Mouse (Mus musculus): ENCODE data around the gene Egfl7. TPM values are rescaled to one million over a fixed set of nuclear protein-coding genes. Genes with fewer than 3 reads are reported as not detected.
A peak's percentile ranks its signal among the peaks of the same experiment; 100 is the strongest.

Egfl7 gene
- polyA plus RNA-seq (2015; fragmentation: Nextera tagmentation; extraction: Ambion mirVana) = 54.4 and 65.2 TPM in 2 replicates

DNA sequence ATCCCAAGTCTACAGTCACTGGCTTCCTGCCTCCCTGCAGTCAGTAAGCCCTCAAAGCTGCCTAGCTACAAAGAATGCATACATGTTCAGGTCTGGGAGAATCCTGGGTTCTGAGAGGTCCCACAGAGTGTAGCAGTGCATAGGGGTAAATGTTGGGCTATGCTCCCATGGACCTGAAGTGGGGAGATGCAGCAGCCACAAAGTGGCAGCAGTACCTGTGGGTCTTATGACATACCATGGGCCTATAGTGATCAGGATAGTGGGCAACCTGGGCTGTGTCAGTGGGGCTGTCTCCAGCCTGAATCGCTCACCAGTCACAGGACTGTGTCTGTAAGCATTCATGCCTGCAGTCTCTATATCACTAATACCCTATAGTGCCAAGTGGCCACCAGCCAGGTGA is at the start of gene Egfl7:
Gene Egfl7 (plus strand): TSS at position 301 of the 400 bp plus-strand sequence.
- Histone ChIP-seq H3K9me3 (ENCODE audit: control insufficient read depth) (no peaks in the 10 kb centered on the region), H3K4me2 (replicated peaks; ENCODE audit: low read depth) (no peak within 1 kb of the TSS), H3K36me3 (ENCODE audit: control insufficient read depth, insufficient read depth) (no peaks in the 10 kb centered on the region), H3K27me3 (replicated peaks; ENCODE audit: control insufficient read depth, insufficient read depth, low read length) (no peaks in the 10 kb centered on the region), H3K27ac (ENCODE audit: low read depth, low read length) (peak within 1 kb of the TSS; percentile 46), H3K9ac (ENCODE audit: low read depth, low read length) (no peak within 1 kb of the TSS), H3K4me3 (ENCODE audit: low read depth, low read length) (no peak within 1 kb of the TSS), H3K4me1 (replicated peaks; ENCODE audit: control insufficient read depth, insufficient read depth, low read length) (no peaks in the 10 kb centered on the region)
- no peak for ATAC-seq
- 95% methylated on average over 1 of the region's 1 CpGs for WGBS
- no peak for TF ChIP-seq CTCF (IDR thresholded peaks at IDR 0.05; ENCODE audit: low read depth)

- Histone ChIP-seq H3K27me3 (replicated peaks; ENCODE audit: control insufficient read depth, insufficient read depth, low read length) (no peaks in the 10 kb centered on the region), H3K9ac (ENCODE audit: low read depth, low read length) (no peak overlapping the region), H3K4me1 (replicated peaks; ENCODE audit: control insufficient read depth, insufficient read depth, low read length) (no peaks in the 10 kb centered on the region), H3K36me3 (ENCODE audit: control insufficient read depth, insufficient read depth) (no peaks in the 10 kb centered on the region), H3K9me3 (ENCODE audit: control insufficient read depth) (no peaks in the 10 kb centered on the region), H3K4me2 (replicated peaks; ENCODE audit: low read depth) (no peak overlapping the region), H3K4me3 (ENCODE audit: low read depth, low read length) (no peak overlapping the region), H3K27ac (ENCODE audit: low read depth, low read length) (no peak overlapping the region)
- TF ChIP-seq CTCF (IDR thresholded peaks at IDR 0.05; ENCODE audit: low read depth) = no peak
- ATAC-seq = no peak
- WGBS = 86% methylated on average over 6 of the region's 6 CpGs
Measured at GRCm38 (mm10) chr2:26531829-26532228, 48.0 kb upstream of the Egfl7 start.

GRCm38 (mm10) chr2:26533249-26533648 is 46.6 kb upstream of the Egfl7 start:
- H3K27ac ChIP-seq (ENCODE audit: low read depth, low read length) = no peak overlapping the region
- no peak overlapping the region for H3K9ac ChIP-seq (ENCODE audit: low read depth, low read length)
- H3K4me3 ChIP-seq (ENCODE audit: low read depth, low read length) = no peak overlapping the region
- TF ChIP-seq CTCF (IDR thresholded peaks at IDR 0.05; ENCODE audit: low read depth) = no peak
- H3K36me3 ChIP-seq (ENCODE audit: control insufficient read depth, insufficient read depth) = no peaks in the 10 kb centered on the region
- no peaks in the 10 kb centered on the region for H3K9me3 ChIP-seq (ENCODE audit: control insufficient read depth)
- 29% methylated on average over 5 of the region's 5 CpGs for WGBS
- peak; percentile 25; the same call in 1 of the 2 replicates for ATAC-seq
- no peak overlapping the region for H3K4me2 ChIP-seq (replicated peaks; ENCODE audit: low read depth)
- no peaks in the 10 kb centered on the region for H3K4me1 ChIP-seq (replicated peaks; ENCODE audit: control insufficient read depth, insufficient read depth, low read length)
- H3K27me3 ChIP-seq (replicated peaks; ENCODE audit: control insufficient read depth, insufficient read depth, low read length) = no peaks in the 10 kb centered on the region

GRCm38 (mm10) chr2:26534161-26534560 is 45.7 kb upstream of the Egfl7 start:
- H3K9me3 ChIP-seq (ENCODE audit: control insufficient read depth) = no peaks in the 10 kb centered on the region
- no peak overlapping the region for H3K9ac ChIP-seq (ENCODE audit: low read depth, low read length)
- peak overlapping the region; percentile 2; the same call in 1 of the 2 replicates for H3K27ac ChIP-seq (ENCODE audit: low read depth, low read length)
- TF ChIP-seq CTCF (IDR thresholded peaks at IDR 0.05; ENCODE audit: low read depth) = no peak
- no peaks in the 10 kb centered on the region for H3K4me1 ChIP-seq (replicated peaks; ENCODE audit: control insufficient read depth, insufficient read depth, low read length)
- 71% methylated on average over 3 of the region's 3 CpGs for WGBS
- no peaks in the 10 kb centered on the region for H3K27me3 ChIP-seq (replicated peaks; ENCODE audit: control insufficient read depth, insufficient read depth, low read length)
- no peak overlapping the region for H3K4me3 ChIP-seq (ENCODE audit: low read depth, low read length)
- H3K4me2 ChIP-seq (replicated peaks; ENCODE audit: low read depth) = no peak overlapping the region
- no peak for ATAC-seq
- no peaks in the 10 kb centered on the region for H3K36me3 ChIP-seq (ENCODE audit: control insufficient read depth, insufficient read depth)

- Histone ChIP-seq H3K36me3 (ENCODE audit: control insufficient read depth, insufficient read depth) (no peaks in the 10 kb centered on the region), H3K4me2 (replicated peaks; ENCODE audit: low read depth) (no peak overlapping the region), H3K4me1 (replicated peaks; ENCODE audit: control insufficient read depth, insufficient read depth, low read length) (no peaks in the 10 kb centered on the region), H3K9me3 (ENCODE audit: control insufficient read depth) (no peaks in the 10 kb centered on the region), H3K4me3 (ENCODE audit: low read depth, low read length) (no peak overlapping the region), H3K27me3 (replicated peaks; ENCODE audit: control insufficient read depth, insufficient read depth, low read length) (no peaks in the 10 kb centered on the region), H3K9ac (ENCODE audit: low read depth, low read length) (no peak overlapping the region), H3K27ac (ENCODE audit: low read depth, low read length) (peak overlapping the region; percentile 2; the same call in 1 of the 2 replicates)
- no peak for ATAC-seq
- WGBS = 55% methylated on average over 2 of the region's 2 CpGs
- TF ChIP-seq CTCF (IDR thresholded peaks at IDR 0.05; ENCODE audit: low read depth) = no peak
Measured at GRCm38 (mm10) chr2:26534616-26535015, 45.2 kb upstream of the Egfl7 start.

GRCm38 (mm10) chr2:26535517-26536045 is 44.2 kb upstream of the Egfl7 start:
- TF ChIP-seq CTCF (IDR thresholded peaks at IDR 0.05; ENCODE audit: low read depth) = no peak
- H3K27ac ChIP-seq (ENCODE audit: low read depth, low read length) = no peak overlapping the region
- no peak overlapping the region for H3K9ac ChIP-seq (ENCODE audit: low read depth, low read length)
- H3K27me3 ChIP-seq (replicated peaks; ENCODE audit: control insufficient read depth, insufficient read depth, low read length) = no peaks in the 10 kb centered on the region
- H3K9me3 ChIP-seq (ENCODE audit: control insufficient read depth) = no peaks in the 10 kb centered on the region
- no peak overlapping the region for H3K4me2 ChIP-seq (replicated peaks; ENCODE audit: low read depth)
- no peak for ATAC-seq
- H3K4me3 ChIP-seq (ENCODE audit: low read depth, low read length) = no peak overlapping the region
- H3K4me1 ChIP-seq (replicated peaks; ENCODE audit: control insufficient read depth, insufficient read depth, low read length) = no peaks in the 10 kb centered on the region
- WGBS = 83% methylated on average over 4 of the region's 4 CpGs
- H3K36me3 ChIP-seq (ENCODE audit: control insufficient read depth, insufficient read depth) = no peaks in the 10 kb centered on the region
